Mouse (Mus musculus) ES-E14 (cell line): ENCODE measurements around the gene Prkcd.

Experiments
- HCFC1 ChIP-seq: IDR thresholded peaks from 2 replicates; pipeline ENCODE4 v1.6.1; 2012; ENCODE audit warnings: low read length, inconsistent platforms, borderline replicate concordance; ENCODE audit not compliant: insufficient read depth
- MAFK ChIP-seq: IDR thresholded peaks from 2 replicates; pipeline ENCODE4 v1.6.1; 2014; ENCODE audit warnings: mild to moderate bottlenecking, low read depth, low read length, inconsistent platforms; ENCODE audit not compliant: insufficient read depth
- ZNF384 ChIP-seq: IDR thresholded peaks from 2 replicates; pipeline ENCODE4 v1.6.1; 2012; ENCODE audit warnings: low read depth, low read length, inconsistent platforms

- no peak for TF ChIP-seq HCFC1
- TF ChIP-seq MAFK: no peak
- no peak for TF ChIP-seq ZNF384
These were observed 741 bp downstream of the Prkcd start for GRCm38 (mm10) chr14:30625131-30625807.
